Mouse (Mus musculus): Measurements from ENCODE around the gene Otulinl. TPM values are rescaled to one million over a fixed set of nuclear protein-coding genes. Genes with fewer than 3 reads are reported as not detected.

Otulinl gene
- polyA plus RNA-seq, 1 experiment from 2014 or later, result 31.9 TPM

DNA sequence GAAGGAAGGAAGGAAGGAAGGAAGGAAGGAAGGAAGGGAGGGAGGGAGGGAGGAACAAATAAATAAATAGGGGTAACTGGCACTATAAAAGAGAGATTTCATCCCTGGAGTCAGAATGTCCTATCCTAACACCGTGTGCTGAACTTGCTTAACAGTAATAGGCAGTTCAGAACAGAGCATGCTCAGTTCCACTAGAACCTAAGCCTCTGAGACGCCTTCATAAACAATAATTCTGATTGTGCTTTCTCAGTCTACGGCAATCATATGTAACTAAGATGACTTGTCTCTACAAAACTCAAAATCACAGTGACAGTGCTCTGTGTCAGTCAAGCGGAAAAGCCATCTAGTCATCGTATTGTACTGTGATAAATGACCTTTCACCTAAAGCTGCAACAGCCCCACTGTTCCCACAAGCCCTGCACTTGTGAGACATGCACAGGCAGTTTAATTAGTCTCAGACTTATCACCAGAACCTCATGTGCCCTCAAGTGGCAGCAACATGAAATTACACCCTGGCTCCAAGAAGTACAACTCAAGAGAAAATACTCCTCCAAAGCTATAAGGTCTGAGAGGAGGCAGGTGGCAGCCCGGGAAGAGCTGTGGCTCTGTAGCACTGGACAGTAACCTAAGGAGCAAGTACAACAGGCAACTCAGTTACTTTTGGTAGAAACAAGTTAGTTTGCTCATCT, 68.7 kb downstream of the Otulinl start:
- Histone ChIP-seq H3K4me2 (replicated peaks; ENCODE audit: low read depth, low read length) (no peak overlapping the region), H3K27me3 (ENCODE audit: insufficient read depth, low read length) (no peaks in the 10 kb centered on the region), H3K4me1 (ENCODE audit: insufficient read depth, low read length) (0 out of 2 replicates have a peak, but pooled peaks cover 4% of the 10 kb centered on the region), H3K36me3 (ENCODE audit: insufficient read depth, low read length) (peaks cover 22% of the 10 kb centered on the region; the same call in 1 of the 2 replicates), H3K4me3 (ENCODE audit: low read length) (no peak overlapping the region), H3K27ac (ENCODE audit: low read length) (no peak overlapping the region), H3K9ac (replicated peaks; ENCODE audit: low read length) (no peak overlapping the region), H3K9me3 (ENCODE audit: low read length) (no peaks in the 10 kb centered on the region)
- ATAC-seq (ENCODE audit: low FRiP score, low TSS enrichment), result peak; percentile 65; the same call in 1 of the 2 replicates
- 54% methylated on average over 6 of the region's 6 CpGs for WGBS

- H3K4me3 ChIP-seq (ENCODE audit: low read length), result no peak overlapping the region
- H3K27me3 ChIP-seq (ENCODE audit: insufficient read depth, low read length), result no peaks in the 10 kb centered on the region
- WGBS, result 69% methylated on average over 4 of the region's 4 CpGs
- no peaks in the 10 kb centered on the region for H3K9me3 ChIP-seq (ENCODE audit: low read length)
- H3K4me1 ChIP-seq (ENCODE audit: insufficient read depth, low read length), result 0 out of 2 replicates have a peak, but pooled peaks cover 4% of the 10 kb centered on the region
- H3K27ac ChIP-seq (ENCODE audit: low read length), result no peak overlapping the region
- no peak for ATAC-seq (ENCODE audit: low FRiP score, low TSS enrichment)
- peaks cover 26% of the 10 kb centered on the region for H3K36me3 ChIP-seq (ENCODE audit: insufficient read depth, low read length)
- no peak overlapping the region for H3K4me2 ChIP-seq (replicated peaks; ENCODE audit: low read depth, low read length)
- no peak overlapping the region for H3K9ac ChIP-seq (replicated peaks; ENCODE audit: low read length)
These were observed 71.8 kb downstream of the Otulinl start for GRCm38 (mm10) chr15:27609554-27609953.

DNA sequence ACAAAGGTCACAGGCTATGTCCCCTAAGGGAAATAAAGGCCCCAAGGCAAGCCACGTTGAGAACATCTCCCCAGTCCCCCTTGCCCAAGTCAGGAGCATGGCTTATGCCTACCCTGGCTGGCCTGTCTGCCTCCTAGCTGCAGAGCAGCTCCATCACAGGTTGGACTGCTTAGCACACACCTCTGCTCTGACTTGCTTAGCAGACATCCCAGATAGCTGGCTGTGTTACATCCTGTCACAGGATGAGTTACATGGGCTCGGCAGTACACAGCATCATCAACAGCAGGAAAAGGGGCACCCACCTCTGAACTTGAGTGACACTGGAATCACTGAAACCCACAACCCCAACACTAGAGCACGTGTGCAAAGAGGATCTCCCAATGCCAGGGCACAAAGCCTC, 76.1 kb downstream of the Otulinl start:
- H3K36me3 ChIP-seq (ENCODE audit: insufficient read depth, low read length), result peaks cover 27% of the 10 kb centered on the region
- H3K27me3 ChIP-seq (ENCODE audit: insufficient read depth, low read length), result no peaks in the 10 kb centered on the region
- ATAC-seq (ENCODE audit: low FRiP score, low TSS enrichment), result no peak
- no peak overlapping the region for H3K4me2 ChIP-seq (replicated peaks; ENCODE audit: low read depth, low read length)
- WGBS, result 64% methylated on average over 3 of the region's 3 CpGs
- no peak overlapping the region for H3K9ac ChIP-seq (replicated peaks; ENCODE audit: low read length)
- H3K9me3 ChIP-seq (ENCODE audit: low read length), result no peaks in the 10 kb centered on the region
- 0 out of 2 replicates have a peak, but pooled peaks cover 4% of the 10 kb centered on the region for H3K4me1 ChIP-seq (ENCODE audit: insufficient read depth, low read length)
- H3K4me3 ChIP-seq (ENCODE audit: low read length), result no peak overlapping the region
- no peak overlapping the region for H3K27ac ChIP-seq (ENCODE audit: low read length)

Other genes with a start within 250 kb of the Otulinl start
- 6.3 and 7.2 TPM in 2 replicates for gene Ank, start 214.9 kb downstream of the Otulinl start, polyA plus RNA-seq (2015; fragmentation: Nextera tagmentation; extraction: Ambion mirVana)
- gene Otulin, start 50.9 kb downstream of the Otulinl start, polyA plus RNA-seq (2015; fragmentation: Nextera tagmentation; extraction: Ambion mirVana), result 13.6 and 30.1 TPM in 2 replicates

Data from kidney, embryonic 16.5 days (tissue).